Mouse (Mus musculus) gastrocnemius, postnatal 14 days (tissue): ENCODE results near the gene Tulp4. TPM values are rescaled to one million over a fixed set of nuclear protein-coding genes. Genes with fewer than 3 reads are reported as not detected.
"Not testable (repeated sequence)": the region's sequence is repeated elsewhere in the genome, so short reads cannot be mapped to it uniquely, and the experiment has no call there.

Experiments
- DNase-seq: peaks from one replicate; pipeline ENCODE4 v3.0.0; 2021; ENCODE audit warnings: mixed read lengths
- intact Hi-C: fragments of 180-260 bp; cut with DNase I; formaldehyde crosslinking; loops from one replicate; pipeline ENCODE4 v1.15.1; 2025; ENCODE audit warnings: low total_unique reads
- total RNA-seq, 2 experiments: library from RNA; stranded (reverse); gene quantifications; 2 replicates each; pipeline ENCODE4 v1.2.3; 2021

Gene Tulp4
- total RNA-seq, 2 experiments from 2014 or later = 90.0 to 98.1 TPM

DNA sequence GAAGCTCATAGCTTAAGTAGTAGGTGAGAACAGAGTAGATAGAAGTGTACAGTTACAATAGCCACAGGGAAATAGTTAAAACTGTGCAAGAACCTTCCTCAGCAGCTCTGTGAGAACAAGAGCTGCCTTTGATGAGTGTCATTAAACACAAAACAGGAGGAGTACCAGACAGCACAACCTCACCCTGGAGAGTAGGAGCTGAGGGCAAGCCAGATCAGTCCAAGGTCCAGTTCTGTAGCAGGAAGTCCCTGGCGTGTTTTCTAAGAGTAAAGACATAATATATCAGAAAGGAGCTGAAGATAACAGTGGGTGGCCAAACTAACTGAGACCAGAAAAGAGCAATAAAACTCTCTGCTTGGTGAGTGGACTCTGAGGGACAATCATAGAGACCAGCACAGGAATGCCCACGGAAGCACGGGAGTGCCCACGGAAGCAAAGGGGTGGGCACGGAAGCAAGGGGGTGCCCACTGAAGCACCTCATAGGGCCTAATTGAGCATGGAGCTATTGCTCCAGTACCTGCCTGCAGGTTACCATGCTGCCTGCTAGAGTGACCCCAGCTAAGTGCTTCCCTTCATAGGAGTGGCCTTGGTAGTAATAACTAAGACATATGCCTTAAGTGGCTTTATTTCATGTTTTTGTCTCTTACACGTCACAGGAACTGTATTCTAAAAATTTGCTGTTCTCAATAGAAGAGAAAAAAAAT is 72.5 kb downstream of the Tulp4 start:
- no peak for DNase-seq
- intact Hi-C loops = no loop called here

DNA sequence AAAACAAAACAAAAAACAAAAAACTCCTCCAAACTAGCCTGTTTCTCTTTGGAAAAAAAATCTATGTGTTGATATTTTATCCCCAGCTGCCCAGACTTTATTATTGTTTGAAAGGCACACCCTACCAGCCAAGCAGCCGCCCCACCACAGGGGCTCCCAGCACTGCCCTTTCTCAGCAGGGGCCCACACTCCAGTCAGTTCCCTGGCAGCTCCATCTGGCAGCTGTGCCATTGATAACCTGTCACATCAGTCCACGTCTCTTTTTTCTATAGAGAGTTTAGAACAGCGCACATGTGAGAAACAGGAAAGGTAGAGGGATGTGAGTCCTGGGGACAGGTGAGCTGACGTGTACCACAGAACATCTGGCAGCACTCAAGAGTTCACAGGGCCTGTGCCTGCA is 73.2 kb downstream of the Tulp4 start:
- no peak for DNase-seq
- intact Hi-C loops = no loop called here

DNA sequence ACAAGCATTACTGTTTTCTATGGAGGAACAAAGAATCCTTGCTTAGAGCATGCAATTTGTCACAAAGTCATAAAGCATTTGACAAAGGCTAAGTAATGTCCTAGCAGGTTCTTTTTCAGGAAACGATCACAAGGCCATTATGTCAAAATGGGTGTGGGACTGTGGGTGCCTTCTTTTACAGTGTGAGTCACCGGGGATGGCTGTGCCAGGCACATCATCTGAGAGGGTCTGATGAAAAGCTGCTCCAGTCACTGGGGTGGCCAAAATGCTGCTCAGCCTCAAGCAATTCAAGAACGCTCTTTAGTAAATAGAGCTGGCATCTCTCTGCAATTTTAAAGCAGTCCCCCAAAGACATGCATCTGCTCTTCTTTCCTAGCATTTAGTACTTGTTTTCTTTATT is 74.2 kb downstream of the Tulp4 start:
- intact Hi-C loops = no loop called here
- no peak for DNase-seq

DNA sequence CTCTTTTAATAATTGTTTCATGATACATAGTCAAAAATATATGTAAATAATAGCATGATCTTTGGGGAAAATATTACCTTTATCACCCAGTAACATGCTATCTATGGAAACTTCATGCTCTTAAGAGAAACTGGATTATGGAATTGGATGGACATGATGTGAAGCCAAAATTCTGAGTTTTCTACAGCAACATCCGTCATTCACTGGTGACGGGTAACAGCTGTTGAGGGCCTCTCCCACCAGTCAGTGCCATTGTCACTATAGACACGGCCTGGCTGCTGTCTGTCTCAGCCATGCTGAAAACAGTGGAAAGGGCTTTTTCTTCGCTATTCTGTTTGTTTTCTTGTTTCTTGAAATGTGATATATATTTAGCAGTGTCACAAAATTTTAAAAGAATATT is 76.5 kb downstream of the Tulp4 start:
- no peak for DNase-seq
- intact Hi-C loops = no loop called here

DNA sequence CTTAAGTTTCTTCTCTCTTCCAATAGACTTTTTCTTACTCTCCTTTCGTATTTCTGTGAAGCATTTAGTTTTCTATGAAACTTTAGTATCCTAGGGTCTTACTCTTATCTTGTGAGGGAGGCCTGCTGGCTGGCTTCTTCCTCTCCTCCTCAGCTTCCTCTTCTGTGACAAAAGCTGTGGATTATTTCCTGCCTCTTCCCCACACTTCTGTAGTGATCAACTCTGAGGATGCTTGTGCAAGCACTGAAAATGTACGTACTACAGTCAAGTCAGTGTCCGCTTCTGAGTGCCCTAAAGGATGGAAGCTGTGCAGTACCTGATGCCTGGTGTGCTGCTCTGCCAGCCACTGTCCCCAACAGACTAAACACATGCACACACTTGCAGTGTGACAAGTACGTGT is 80.4 kb downstream of the Tulp4 start:
- no peak for DNase-seq
- intact Hi-C loops = no loop called here

DNA sequence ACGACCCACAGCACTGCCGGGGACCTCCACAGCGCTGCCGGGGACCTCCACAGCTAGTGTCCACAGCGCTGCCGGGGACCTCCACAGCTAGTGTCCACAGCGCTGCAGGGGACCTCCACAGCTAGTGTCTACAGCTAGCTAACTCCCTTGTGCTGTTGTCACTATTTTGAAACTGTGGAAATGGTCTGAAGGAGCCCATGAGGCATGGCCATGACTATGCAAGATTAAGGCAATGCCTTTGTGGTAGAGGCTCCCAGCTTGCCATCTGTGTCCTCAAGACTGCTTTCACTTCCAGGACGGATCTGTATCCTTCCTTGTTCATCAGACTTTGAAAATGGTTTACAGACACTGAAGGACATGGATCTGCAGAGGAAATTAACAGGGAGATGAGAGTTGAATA is 80.9 kb downstream of the Tulp4 start:
- no peak for DNase-seq
- intact Hi-C loops = no loop called here

DNA sequence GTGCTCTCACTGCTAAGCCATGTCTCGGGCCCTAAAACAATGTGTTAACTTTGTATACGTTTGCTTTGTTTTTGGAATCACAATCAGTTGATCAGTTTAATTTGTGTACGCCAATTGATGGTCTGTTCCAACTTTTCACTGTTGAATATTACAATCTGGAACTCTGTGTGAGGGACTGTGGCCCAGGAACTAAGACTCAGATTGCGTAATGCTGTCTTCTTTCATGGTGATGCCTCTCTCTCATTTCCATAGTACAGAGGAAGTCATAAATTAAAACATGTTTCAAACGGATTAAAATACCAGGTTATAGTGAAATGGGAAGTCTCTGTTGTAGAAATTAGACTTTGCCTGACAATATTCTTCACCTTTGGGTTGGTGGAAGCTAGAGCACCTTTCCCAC is 83.0 kb downstream of the Tulp4 start:
- no peak for DNase-seq
- intact Hi-C loops = no loop called here

DNA sequence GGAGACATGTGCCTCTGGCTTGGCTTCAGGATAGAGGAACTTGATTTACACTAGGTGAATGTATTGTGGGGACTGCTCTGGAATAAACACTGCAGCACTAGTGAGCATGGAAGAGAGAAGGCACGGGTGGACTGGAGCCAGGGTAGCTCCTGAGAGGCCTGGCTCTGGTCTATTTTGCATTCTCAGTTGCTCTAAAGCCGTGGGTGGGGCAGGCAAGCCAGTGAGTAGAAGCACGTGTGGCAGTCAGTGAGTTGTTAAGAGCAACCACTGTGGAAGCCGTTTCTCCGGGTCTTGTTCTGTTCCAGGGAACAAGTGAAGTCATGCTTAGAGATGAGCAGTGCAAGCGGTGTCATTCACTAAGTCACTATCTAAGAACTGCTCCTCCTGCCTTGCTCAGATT is 86.0 kb downstream of the Tulp4 start:
- intact Hi-C loops = no loop called here
- DNase-seq = no peak

DNA sequence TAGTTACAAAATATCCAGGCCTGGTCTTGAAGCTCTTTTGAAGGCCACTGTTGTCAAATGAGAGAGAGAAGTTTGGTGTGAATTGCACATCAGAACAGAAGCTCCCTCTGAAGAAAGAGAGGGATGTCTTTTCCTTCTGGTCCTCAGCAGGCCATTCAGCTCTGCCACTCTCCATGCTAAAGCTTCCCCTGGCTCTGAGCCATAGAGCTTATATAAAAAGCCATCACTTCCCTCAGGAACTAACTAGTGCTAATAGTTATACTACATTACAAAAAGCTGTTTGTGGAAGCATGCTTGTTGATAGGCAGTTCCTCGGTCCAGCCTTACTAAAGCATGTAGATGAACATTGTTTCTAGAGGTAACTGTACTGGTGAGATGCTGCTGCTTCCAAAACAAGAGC is 89.2 kb downstream of the Tulp4 start:
- no peak for DNase-seq

DNA sequence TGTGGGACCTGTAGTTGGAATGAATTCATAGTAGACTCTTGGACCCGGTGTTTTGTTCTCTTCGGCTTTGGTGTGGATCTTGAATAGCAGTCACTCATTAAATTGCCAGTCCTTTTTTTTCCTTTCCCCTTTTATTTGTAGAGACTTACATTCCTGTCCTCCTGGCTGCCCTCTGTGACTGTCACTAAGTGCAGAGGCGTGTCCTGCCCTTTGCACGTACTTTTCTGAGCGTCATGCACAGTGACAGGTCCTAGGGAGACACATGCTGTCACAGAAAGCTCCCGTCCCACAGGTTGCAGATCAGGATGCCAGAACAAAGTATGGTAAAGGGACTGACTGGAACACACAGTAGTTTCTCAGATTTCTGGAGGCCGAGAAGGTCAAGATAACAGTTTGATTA is 91.3 kb downstream of the Tulp4 start:
- DNase-seq = no peak
- intact Hi-C loops = no loop called here

More for the DNA sequence above, 89.2 kb downstream of the Tulp4 start:
- intact Hi-C loops = no loop called here

DNA sequence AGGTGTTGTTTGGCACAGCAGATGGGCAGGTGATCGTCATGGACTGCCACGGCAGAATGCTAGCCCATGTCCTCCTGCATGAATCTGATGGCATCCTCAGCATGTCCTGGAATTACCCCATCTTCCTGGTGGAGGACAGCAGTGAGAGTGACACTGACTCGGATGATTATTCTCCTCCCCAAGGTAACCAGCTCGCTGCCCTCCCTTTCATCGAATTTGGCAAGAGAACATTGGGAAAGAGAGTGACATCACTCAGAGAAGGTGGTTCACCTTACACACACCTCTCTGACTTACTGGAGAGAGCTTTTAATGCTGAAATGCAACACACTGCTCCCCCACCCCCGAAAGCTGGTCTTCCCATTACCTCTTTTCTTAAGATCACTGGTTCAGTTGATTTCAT is 92.4 kb downstream of the Tulp4 start:
- DNase-seq = no peak
- intact Hi-C loops = no loop called here

DNA sequence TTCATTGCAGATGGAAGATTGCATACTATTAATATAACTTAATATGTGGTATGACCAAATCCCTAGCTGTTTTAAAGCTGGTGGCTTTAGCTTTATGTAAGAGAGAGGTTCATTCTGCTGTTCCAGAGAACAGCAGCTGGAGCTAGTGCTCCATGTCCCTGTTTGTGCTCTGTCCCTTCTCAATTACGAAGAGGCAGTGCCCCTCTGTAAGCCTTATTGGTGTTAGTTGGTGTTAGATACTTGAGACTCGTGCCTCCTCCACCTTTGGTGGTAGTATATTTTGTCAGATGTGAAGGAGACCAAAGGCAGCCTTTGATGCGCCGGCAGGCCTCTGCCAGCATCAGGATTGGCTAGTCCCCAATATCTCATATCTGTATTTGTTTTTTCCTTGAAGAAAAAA is 92.9 kb downstream of the Tulp4 start:
- intact Hi-C loops = no loop called here
- DNase-seq = no peak

DNA sequence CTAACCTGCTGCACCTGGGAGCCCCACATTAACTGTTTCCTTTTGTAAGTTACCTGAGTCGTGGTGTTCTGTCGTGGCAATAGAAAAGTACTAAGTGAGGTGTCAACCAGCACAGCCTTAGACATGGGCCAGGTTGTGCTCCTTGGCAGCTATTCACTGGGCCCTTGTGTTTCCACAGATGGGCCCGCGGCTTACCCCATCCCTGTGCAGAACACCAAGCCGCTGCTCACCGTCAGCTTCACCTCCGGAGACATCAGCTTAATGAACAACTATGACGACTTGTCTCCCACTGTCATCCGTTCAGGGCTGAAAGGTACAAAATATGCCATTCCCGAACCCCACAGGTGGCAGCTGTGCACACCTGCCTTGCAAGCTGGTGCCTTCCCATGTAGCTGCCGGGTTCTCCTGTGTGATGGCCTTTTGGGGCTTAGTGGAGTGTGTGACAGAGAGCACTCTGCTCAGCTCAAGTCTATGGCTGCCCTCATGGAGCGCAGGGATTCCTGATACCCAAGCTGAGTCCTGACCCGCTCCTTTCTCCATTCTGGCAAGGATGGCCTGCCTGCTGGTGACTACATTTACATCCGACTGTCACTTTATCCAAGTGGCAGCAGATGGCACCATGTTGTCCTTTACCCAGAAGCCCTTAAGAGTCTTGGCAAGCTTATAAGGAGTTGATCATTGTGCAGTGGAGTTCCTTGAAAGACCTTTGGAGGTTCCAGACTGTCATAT is 95.4 kb downstream of the Tulp4 start:
- intact Hi-C loops = no loop called here
- no peak for DNase-seq

DNA sequence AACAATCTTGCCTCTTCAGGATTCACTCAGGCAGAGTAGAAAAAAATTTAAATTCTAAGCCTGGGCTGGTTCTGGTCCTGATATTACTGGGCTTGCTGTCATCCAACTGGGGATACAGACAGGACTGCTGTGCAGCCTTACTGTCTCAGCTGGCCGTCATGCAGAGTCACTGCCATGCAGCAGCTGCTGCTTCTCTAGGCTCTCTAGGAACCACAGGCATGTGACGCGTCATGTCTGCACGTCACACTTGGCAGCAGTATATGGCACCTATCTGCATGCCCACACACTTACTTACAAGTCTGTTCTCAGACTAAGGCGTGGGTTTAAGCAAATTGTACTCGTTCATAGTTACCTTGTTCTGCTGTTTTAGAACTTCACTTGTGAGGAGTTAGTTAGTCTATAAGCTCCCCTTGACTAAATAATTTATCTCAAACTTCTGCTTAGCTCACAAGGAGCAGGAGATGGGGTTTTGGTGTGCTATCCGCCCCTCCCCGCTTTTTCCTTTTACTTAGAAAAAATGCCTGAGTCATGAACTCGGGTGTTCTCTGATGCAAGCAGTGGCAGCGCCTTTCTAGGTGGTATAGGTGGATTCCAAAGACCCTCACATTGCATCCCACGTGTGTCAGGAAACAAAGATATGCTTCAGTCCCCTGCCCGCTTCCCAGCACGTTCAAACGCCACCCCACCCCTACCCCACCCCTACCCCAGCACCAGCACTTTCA is 96.3 kb downstream of the Tulp4 start:
- intact Hi-C loops = no loop called here
- DNase-seq = no peak

DNA sequence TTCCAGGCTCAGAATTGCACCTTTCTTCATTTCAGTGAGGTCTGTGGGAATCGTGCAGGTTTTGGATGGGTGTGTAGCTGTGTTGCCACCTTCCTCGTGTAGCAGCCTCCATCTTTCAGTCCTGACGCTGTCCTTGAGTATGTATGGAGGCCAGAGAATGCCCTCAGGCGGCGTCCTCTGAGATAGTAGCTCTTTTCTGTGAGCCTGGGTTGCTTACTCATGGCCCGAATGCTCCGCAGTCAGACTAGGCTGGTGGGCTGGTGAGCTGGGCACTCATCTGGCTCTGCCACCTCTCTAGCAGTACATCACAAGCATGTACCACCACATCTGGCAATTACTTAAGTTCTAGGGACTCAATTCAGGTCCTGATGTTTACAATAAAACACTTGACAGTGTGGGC is 96.9 kb downstream of the Tulp4 start:
- DNase-seq = no peak
- intact Hi-C loops = no loop called here

DNA sequence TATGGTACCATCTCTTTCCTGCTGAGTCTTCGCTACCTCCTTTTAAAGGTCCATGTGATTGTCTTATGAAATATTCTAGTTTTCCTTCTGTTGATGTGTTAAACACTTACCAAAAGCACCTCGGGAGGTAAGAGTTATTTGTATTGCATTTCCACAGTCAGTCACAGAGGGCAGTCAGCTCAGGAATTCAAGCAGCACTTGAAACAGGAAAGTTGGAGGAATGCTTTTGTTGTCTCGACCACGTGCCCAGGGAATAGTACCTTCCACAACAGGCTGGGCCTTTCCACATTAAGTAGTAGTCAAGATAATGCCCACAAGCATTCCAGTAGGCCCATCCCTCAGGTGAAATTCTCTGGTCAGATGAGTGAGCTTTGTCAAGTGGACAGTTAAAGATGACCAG is 97.6 kb downstream of the Tulp4 start:
- intact Hi-C loops = no loop called here
- no peak for DNase-seq

DNA sequence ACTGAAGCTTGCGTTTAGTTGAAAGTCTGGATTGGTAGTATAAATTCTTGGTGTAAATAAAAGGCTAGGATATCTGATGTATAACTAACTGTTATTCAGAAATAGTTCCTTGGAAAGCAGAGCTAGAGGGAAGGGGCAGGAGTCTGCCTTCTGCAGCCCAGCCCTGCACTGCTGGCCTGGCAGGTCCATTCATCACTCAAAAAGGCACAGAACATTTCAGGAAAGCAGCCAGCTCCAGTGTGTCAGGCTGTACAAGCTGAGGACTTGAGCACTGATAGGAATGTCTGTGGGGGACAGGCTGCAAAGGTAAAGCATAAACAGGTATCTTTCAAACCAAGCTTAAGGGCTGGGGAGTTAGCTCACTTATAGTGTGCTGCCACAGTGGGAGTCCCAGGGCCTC is 105.5 kb downstream of the Tulp4 start:
- no peak for DNase-seq
- intact Hi-C loops = no loop called here

DNA sequence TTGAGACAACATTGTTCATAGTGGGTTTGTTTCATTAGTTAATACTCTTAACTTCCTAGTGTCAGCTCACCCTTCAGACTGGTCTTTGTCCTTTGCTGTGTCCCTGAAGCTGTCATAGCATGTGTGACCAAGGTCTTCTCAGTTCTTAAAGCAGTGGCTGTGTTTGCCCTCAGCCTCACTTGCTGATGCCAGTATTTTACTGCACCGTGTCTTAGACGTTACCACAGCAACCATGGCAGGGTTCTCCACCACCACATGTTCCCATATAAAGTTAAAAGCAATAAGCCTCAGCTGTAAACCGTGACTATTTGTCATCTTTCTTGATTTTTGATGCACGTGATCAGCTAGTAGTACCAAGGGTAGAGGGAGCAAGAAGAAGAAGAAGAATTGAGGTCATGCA is 109.4 kb downstream of the Tulp4 start:
- no peak for DNase-seq
- intact Hi-C loops = no loop called here

DNA sequence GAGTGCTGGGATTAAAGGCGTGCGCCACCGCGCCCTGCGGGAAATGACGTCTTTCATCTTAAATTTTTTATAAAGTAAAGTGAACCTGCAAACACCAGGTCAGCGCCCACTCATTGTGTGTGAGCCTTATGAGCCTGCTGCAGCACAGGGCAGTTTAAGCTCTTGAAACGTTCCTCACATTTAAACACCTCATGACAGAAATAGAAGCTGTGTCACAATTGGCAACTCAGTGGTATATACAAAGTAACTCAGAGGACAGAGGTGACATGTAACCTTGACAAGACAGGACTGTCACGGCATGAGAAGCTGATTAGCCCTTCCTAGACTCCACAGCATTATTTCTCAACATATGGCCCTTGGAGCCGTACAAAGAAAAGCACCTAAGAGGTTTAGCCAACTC is 110.3 kb downstream of the Tulp4 start:
- intact Hi-C loops = no loop called here
- DNase-seq = no peak

DNA sequence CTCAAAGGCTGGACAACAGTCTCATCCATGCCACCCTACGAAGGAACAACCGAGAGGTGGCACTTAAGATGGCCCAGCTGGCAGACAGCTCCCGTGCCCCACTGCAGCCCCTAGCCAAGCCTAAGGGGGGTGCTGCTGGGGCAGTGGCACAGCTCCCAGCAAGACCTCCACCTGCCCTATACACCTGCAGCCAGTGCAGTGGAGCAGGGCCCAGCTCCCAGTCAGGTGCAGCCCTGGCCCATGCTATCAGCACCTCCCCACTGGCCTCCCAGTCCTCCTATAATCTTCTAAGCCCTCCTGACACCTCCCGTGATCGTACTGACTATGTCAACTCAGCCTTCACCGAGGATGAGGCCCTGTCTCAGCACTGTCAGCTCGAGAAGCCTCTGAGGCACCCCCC is 126.4 kb downstream of the Tulp4 start:
- intact Hi-C loops, DNase-seq: not testable (repeated sequence)

DNA sequence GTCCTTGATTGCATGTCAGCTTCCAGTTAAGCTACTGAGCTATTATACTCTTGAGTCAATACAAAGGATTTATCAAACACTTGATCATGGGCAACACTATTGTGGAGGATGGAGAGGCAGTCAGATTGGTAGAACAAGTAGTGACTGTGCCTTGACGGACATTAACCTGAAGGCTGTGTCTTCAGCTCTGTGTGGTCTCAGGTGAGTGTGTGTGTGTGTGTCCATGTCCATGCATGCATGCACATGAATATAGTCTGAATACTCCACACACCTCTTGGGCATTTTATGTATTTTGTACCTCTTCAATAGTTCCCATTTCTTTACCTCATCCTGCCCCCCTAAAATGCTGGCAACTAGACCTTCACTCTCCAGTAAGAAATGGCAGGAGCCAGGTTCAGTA is 145.1 kb downstream of the Tulp4 start:
- DNase-seq, intact Hi-C loops: not testable (repeated sequence)
